In the genomic region with DNA sequence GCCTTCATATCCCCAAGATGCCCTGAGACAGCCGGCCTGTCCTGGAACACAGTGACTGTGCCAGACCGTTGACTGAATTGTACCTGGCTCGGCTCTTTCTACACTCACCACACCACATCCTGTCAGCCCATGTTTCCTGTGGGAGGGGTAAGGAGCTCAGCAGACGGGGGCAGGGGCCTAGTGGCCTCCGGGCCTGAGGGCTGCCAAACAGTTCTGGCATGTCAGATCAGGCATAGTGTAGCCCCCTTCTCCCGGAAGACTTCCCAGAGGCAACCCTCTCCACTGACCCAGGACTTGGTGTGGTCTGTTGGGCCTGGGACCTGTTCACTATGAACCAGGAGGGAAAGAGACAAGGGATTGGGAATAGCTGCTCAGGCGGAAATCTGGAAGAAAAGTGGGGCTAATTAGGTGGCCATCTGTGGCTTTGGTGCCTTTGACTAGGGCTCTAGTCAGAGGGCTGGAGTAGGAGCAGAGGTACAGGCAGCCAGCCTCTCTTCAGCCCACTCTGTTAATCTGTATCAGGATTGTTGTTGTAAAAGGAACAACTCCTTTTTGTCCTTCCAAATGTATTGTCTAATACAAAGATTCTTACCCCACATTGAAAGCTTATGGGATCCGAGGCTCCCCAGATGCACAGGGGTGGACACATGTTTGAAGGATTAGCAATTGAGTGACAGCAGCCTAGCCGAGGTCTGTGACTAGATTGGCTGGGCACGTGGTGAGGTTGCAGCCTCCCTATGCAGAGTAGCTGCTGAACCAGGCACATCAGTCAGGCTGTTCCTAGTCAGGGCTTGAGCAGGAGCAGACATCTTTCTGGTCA, we compare ENCODE assay signal across 9 mouse cellular contexts. TPM values are rescaled to one million over a fixed set of nuclear protein-coding genes. Genes with fewer than 3 reads are reported as not detected.
DNase-seq lines count a peak whose midpoint lies in the region; ATAC-seq and TF ChIP-seq lines count a peak whose summit lies in the region.
"Had no signal": no experiment of that assay in that cellular context is flagged by ENCODE, and none has a peak within 500 bp of the region (broad histone marks: within the 10 kb centered on the region; RNA-seq: fewer than 3 reads in every experiment).

No protein-coding gene starts in this region.

- peak; percentile 29 for DNase-seq in lung, postnatal 10 days
- DNase-seq in lung, adult 2 months, result no peak
- DNase-seq in midbrain, embryonic 10.5 days (ENCODE audit: low spot score), result peak; percentile 53
- DNase-seq in thymus, postnatal 10 days (ENCODE audit: low spot score in 2 of 2), result peak; percentile 74 to 83
- DNase-seq in kidney, adult 8-10 months, result no peak
- DNase-seq in adrenal gland, postnatal 10 days, result no peak
- no peak for DNase-seq in heart, postnatal 36 days

- H3K4me1 ChIP-seq in lung, adult 2 months (ENCODE audit: control insufficient read depth, insufficient read depth, low read length), result peaks cover 5% of the 10 kb centered on the region; the same call in 1 of the 2 replicates
- peaks cover 31% of the 10 kb centered on the region for H3K4me1 ChIP-seq in forebrain, embryonic 13.5 days
- H3K4me1 ChIP-seq in midbrain, embryonic 10.5 days, result peaks cover 33% of the 10 kb centered on the region

- TF ChIP-seq CTCF in lung, adult 2 months (IDR thresholded peaks at IDR 0.05; ENCODE audit: insufficient read depth, low read length), result no peak

- ATAC-seq in forebrain, embryonic 13.5 days, result no peak

- H3K4me3 ChIP-seq in lung, adult 2 months (replicated peaks; ENCODE audit: extremely low read depth, low read depth, low read length), result no peak overlapping the region
- H3K4me3 ChIP-seq in forebrain, embryonic 13.5 days, result no peak overlapping the region
- H3K4me3 ChIP-seq in midbrain, embryonic 10.5 days, result no peak overlapping the region

- no peak overlapping the region for H3K4me2 ChIP-seq in forebrain, embryonic 13.5 days

- no peaks in the 10 kb centered on the region for H3K36me3 ChIP-seq in forebrain, embryonic 13.5 days (ENCODE audit: poor library complexity, severe bottlenecking)
- no peaks in the 10 kb centered on the region for H3K36me3 ChIP-seq in midbrain, embryonic 10.5 days

- H3K9me3 ChIP-seq in forebrain, embryonic 13.5 days (replicated peaks), result no peaks in the 10 kb centered on the region
- H3K9me3 ChIP-seq in midbrain, embryonic 10.5 days (replicated peaks), result no peaks in the 10 kb centered on the region

- TF ChIP-seq POLR2A in lung, adult 2 months (IDR thresholded peaks at IDR 0.05; ENCODE audit: borderline replicate concordance, extremely low read depth, low read depth, low read length), result no peak

- intact Hi-C loops in heart, postnatal 36 days (cut with DNase I), result loop anchor here (2.0 kb wide), 1 partner anchor 35 kb away; a partner anchor contains a TSS

- WGBS in lung, adult 2 months, result 39% methylated on average over 10 of the region's 10 CpGs
- 30% methylated on average over 10 of the region's 10 CpGs for WGBS in forebrain, embryonic 13.5 days
- WGBS in midbrain, embryonic 10.5 days, result 45% methylated on average over 10 of the region's 10 CpGs

- H3K27ac ChIP-seq in forebrain, embryonic 13.5 days, result peak overlapping the region; percentile 31; the same call in 1 of the 2 replicates
- peak overlapping the region; percentile 74 for H3K27ac ChIP-seq in midbrain, embryonic 10.5 days (replicated peaks)
- H3K27ac ChIP-seq: liver, embryonic 14.5 days had no signal

- no peaks in the 10 kb centered on the region for H3K27me3 ChIP-seq in forebrain, embryonic 13.5 days
- no peaks in the 10 kb centered on the region for H3K27me3 ChIP-seq in midbrain, embryonic 10.5 days (ENCODE audit: low read depth, poor library complexity, severe bottlenecking)

- 0 out of 2 replicates have a peak overlapping the region, but pooled peaks have one; percentile 12 for H3K9ac ChIP-seq in forebrain, embryonic 13.5 days
- H3K9ac ChIP-seq: liver, embryonic 14.5 days had no signal

RNA-seq across cellular contexts. Expression of a gene that starts 3.8 kb away (rescaled TPM):
- polyA plus RNA-seq in lung, adult 2 months (2012; rRNA removed), result 0.62 and 0.80 TPM in 2 replicates
- polyA plus RNA-seq in forebrain, embryonic 13.5 days (2015; fragmentation: Nextera tagmentation; extraction: Ambion mirVana), result 7.6 and 9.7 TPM in 2 replicates
- polyA plus RNA-seq in midbrain, embryonic 10.5 days (2016; fragmentation: Nextera tagmentation; extraction: Ambion mirVana), result 0.16 TPM in 1 of 2 replicates, not detected in the other
- total RNA-seq in adrenal gland, postnatal 10 days (2021), result 1 to 10 TPM; 3.8 to 3.9 TPM
- total RNA-seq in heart, postnatal 36 days (2021), result 100 to 1,000 TPM; 189 to 202 TPM

RNA-seq across cellular contexts. Expression of a gene that starts 5.1 kb away (rescaled TPM):
- 74.6 and 76.0 TPM in 2 replicates for polyA plus RNA-seq in lung, adult 2 months (2012; rRNA removed)
- polyA plus RNA-seq in forebrain, embryonic 13.5 days (2015; fragmentation: Nextera tagmentation; extraction: Ambion mirVana), result 62.0 and 65.9 TPM in 2 replicates
- 17.4 and 26.4 TPM in 2 replicates for polyA plus RNA-seq in midbrain, embryonic 10.5 days (2016; fragmentation: Nextera tagmentation; extraction: Ambion mirVana)
- 10 to 100 TPM; 33.1 to 42.3 TPM for total RNA-seq in adrenal gland, postnatal 10 days (2021)
- 10 to 100 TPM; 23.0 to 23.4 TPM for total RNA-seq in heart, postnatal 36 days (2021)

RNA-seq across cellular contexts. Expression of a gene that starts 9.4 kb away (rescaled TPM):
- 1,602 and 1,847 TPM in 2 replicates for polyA plus RNA-seq in lung, adult 2 months (2012; rRNA removed)
- polyA plus RNA-seq in forebrain, embryonic 13.5 days (2015; fragmentation: Nextera tagmentation; extraction: Ambion mirVana), result 2.4 and 3.2 TPM in 2 replicates
- polyA plus RNA-seq in midbrain, embryonic 10.5 days (2016; fragmentation: Nextera tagmentation; extraction: Ambion mirVana), result 1.1 and 1.9 TPM in 2 replicates
- under 1 TPM; 0.90 to 0.91 TPM for total RNA-seq in adrenal gland, postnatal 10 days (2021)
- total RNA-seq in heart, postnatal 36 days (2021), result 1 to 10 TPM; 1.2 to 1.6 TPM

RNA-seq across cellular contexts. Expression of a gene that starts 27.7 kb away (rescaled TPM):
- polyA plus RNA-seq in lung, adult 2 months (2012; rRNA removed), result not detected in 2 replicates
- polyA plus RNA-seq in forebrain, embryonic 13.5 days (2015; fragmentation: Nextera tagmentation; extraction: Ambion mirVana), result not detected in 2 replicates
- not detected in 2 replicates for polyA plus RNA-seq in midbrain, embryonic 10.5 days (2016; fragmentation: Nextera tagmentation; extraction: Ambion mirVana)
- not detected for total RNA-seq in adrenal gland, postnatal 10 days (2021)
- total RNA-seq in heart, postnatal 36 days (2021), result not detected
- polyA plus RNA-seq: liver, embryonic 14.5 days had no signal

RNA-seq across cellular contexts. Expression of a gene that starts 34.5 kb away (rescaled TPM):
- polyA plus RNA-seq in lung, adult 2 months (2012; rRNA removed), result 23.1 and 37.4 TPM in 2 replicates
- 97.9 and 103 TPM in 2 replicates for polyA plus RNA-seq in forebrain, embryonic 13.5 days (2015; fragmentation: Nextera tagmentation; extraction: Ambion mirVana)
- polyA plus RNA-seq in midbrain, embryonic 10.5 days (2016; fragmentation: Nextera tagmentation; extraction: Ambion mirVana), result 91.2 and 108 TPM in 2 replicates
- 10 to 100 TPM; 73.1 to 88.8 TPM for total RNA-seq in adrenal gland, postnatal 10 days (2021)
- total RNA-seq in heart, postnatal 36 days (2021), result 10 to 100 TPM; 82.7 to 92.8 TPM

Comparison
In these comparisons a context has a peak if more than half of its experiments do, and no peak if none do; other contexts are left out.
1. DNase-seq: peak in lung, postnatal 10 days (single experiment), midbrain, embryonic 10.5 days (single experiment) and thymus, postnatal 10 days (2 of 2); none in lung, adult 2 months (single experiment), kidney, adult 8-10 months (0 of 2), adrenal gland, postnatal 10 days (single experiment) and heart, postnatal 36 days (0 of 2).
2. RNA of a gene that starts 9.4 kb away (polyA plus RNA-seq): 1,602 to 1,847 TPM in lung, adult 2 months; 2.4 to 3.2 TPM in forebrain, embryonic 13.5 days and 1.1 to 1.9 TPM in midbrain, embryonic 10.5 days; every median in the first group is over 100 times any median in the second.